Mouse (Mus musculus) fat pad, adult 2 months (tissue): ENCODE results near the gene Dsel.
A peak's percentile ranks its signal among the peaks of the same experiment; 100 is the strongest.

Experiments used
- DNase-seq: peaks from one replicate; pipeline ENCODE4 v3.0.0-alpha.2; 2011; ENCODE audit warnings: low read depth, low spot score; ENCODE audit errors: extremely low read depth

The Dsel gene

DNA sequence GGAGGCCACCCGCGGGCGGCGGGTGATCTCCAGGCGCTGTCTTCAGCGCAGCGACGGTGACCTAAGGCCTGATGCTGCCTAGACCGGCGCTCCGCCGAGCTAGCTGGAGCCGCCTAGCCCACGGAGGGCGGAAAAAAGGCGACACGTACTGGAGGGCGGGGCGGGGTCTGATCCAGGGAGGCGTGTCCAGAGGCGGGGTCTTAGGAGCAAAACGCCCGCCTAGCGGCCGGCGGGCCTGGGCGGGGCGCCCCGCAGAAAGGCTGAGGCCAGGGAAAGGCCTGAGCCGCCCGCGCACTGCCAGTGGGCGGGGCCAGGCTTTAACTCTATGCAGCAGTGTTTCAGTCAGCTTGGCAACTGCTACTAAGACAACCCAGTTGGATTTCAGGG, at the start of gene Dsel:
Gene Dsel (minus strand): TSS at position 140 of the 387 bp plus-strand sequence.
- peak; percentile 49 for DNase-seq

DNA sequence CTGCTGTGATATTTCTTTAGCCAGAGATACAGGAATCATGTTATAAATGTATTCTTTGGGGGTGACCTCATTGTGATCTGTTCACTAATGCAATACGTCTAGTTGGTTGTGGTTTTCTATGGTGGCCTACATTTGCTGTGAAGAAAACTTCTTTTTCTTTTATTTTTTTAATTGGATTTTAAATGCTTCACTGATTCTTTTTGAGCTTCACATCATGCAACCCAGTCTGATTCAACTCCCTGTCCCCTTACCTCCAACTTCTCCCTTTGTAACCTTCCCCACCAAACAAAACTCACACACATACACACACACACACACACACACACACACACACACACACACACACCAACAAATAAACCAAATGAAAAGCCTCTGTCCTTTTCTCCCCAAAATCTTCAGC, 46.7 kb upstream of the Dsel start:
- DNase-seq = no peak

- peak; percentile 91 for DNase-seq
Measured at GRCm38 (mm10) chr1:111883336-111883735, 18.6 kb upstream of the Dsel start.

GRCm38 (mm10) chr1:111875784-111876183, 11.1 kb upstream of the Dsel start:
- DNase-seq = no peak

DNA sequence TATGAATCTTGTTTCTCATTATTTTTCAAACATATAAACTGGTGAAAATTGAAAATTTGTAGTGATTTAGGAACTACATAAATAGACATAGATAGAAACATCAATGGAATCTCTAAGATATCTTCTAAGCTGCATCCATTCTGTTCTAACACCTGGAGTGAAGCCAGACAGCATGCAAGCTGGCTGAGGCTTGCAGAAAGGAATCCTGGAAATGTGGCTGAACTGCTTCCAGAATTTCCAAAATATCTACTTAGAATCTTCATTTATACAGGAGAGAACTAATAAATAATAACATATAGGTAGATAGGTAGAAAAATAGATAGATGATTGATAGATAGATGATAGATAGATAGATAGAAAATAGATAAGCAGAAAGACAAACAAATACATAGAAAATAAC, 8.5 kb upstream of the Dsel start:
- DNase-seq = no peak

- DNase-seq = no peak
Measured at GRCm38 (mm10) chr1:111865467-111865866, 749 bp upstream of the Dsel start.

- peak; percentile 68 for DNase-seq
Measured at GRCm38 (mm10) chr1:111864063-111864778, 497 bp downstream of the Dsel start.

DNA sequence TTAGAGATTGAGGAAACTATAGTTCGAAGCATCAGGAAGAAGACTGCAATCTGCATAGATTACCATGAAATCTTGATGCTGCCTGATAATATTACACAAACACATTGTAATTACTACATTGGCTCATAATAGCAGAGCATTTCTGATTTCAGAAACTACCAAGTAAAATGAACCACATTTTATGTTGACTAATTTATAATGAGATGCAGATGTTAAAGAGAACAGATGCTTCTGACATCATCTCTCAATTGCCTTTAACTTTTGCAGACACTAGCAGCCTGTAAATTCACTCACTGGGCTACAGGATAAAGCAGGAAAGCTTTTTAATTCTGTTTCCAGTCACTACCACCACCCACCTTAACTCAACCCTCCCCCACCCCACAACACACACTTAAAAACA, 6.9 kb downstream of the Dsel start:
- DNase-seq = no peak

GRCm38 (mm10) chr1:111852439-111852838, 12.3 kb downstream of the Dsel start:
- no peak for DNase-seq

DNA sequence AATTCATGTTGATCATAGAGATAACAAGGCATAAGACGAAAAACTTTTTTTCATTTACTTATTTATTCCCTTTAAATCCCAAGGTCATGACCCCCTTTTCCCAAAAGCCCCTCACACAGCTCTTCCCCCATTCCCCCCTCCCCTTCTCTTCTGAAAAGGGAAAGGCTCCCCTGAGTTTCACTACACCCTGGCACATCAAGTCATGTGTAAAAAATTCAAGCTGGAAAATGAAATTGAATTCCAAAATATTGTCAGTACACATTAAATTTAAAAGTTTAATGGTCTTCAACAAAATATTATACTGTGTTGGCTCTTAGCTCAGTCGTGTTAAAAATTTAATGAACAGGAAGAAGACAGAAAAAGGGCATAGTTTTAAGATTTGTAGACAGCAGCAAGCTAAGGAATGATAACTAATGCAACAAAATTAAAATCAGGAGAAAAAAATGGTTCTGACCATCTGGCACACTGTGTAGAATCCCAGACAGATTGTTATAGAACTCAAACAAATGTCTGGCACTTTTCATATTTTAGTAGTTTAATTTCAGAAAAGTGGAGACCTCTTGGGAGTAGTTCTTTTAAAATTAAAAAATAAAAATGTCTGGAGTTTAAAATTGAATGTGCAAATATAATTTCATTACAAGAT, 31.0 kb downstream of the Dsel start:
- no peak for DNase-seq
